Mouse (Mus musculus) 416B (cell line): Measurements from ENCODE around the gene Lrrk1.

Source experiments
- DNase-seq: peaks from one replicate; pipeline ENCODE4 v3.0.0; 2011; ENCODE audit warnings: low read depth

Lrrk1 gene

DNA sequence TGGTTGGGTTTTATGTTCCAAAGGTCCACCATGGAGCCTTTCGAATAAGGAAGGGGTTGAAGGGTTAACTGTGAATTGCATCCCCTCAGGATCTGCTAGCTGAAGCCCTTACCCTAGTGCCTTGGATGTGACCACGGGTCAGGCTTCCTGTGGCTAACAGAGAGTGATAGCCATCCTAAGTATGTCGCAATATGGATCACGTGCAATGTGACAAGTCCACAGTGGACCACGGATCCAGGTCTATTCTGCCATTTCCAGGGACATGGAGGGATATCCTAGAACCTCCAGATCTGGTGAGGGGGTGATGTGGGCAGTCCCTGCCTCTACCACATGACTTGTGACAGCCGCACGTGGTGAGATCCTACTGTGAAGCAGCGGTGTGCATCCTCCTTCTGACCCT is 133.2 kb downstream of the Lrrk1 start:
- peak; percentile 69 for DNase-seq

DNA sequence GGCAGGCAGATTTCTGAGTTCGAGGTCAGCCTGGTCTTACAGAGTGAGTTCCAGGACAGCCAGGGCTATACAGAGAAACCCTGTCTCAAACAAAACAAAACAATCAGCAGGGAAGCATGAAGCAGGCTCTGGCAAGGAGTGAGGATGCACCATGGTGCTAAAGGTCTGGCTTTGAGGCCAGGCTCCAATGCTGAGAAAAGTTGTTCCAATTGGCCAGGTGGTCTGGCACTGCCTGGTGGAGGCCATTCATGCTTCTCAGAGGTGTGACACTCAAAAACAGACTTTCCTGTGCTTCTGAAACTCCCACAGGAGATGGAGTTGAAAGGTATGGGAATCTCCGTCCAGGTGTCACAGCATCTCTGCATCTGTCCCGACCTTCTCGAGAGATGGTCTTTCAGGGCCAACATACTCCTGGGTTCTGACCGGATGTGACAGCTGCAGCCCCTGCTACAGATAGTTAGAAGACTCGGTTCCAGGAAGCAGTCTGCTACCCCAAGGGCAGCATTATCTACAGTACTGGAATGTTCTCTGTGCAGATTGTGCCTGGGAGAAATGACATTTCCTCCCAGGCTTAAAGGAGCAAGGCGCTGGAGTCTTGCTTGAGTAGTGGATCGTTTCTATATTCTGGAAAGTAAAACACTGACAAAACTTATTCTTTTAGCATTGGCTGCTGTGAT is 134.0 kb downstream of the Lrrk1 start:
- no peak for DNase-seq

- DNase-seq, result peak; percentile 82
These were observed 138.1 kb downstream of the Lrrk1 start for GRCm38 (mm10) chr7:66250030-66250429.

- no peak for DNase-seq
These were observed 138.7 kb downstream of the Lrrk1 start for GRCm38 (mm10) chr7:66249426-66249825.

DNA sequence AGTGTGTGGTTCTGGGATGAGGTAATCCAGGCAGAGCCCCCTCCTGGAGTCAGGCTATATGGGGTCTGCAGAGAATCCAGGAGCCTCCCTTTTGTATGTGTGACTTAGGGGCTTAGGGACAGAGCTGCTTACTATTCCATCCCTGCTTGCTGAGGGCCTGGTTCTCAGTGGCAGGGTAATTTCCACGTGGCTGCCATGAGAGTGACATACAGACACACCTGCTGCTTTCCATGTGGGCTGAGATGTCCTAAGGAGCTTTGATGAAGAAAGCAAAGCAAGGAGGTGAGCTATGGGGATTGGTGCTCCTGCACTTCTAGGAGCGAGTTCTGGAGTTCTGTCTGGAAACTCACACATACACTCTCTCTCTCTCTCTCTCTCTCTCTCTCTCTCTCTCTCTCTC is 139.1 kb downstream of the Lrrk1 start:
- DNase-seq, result no peak

- DNase-seq, result no peak
These were observed 139.9 kb downstream of the Lrrk1 start for GRCm38 (mm10) chr7:66248270-66248669.

DNA sequence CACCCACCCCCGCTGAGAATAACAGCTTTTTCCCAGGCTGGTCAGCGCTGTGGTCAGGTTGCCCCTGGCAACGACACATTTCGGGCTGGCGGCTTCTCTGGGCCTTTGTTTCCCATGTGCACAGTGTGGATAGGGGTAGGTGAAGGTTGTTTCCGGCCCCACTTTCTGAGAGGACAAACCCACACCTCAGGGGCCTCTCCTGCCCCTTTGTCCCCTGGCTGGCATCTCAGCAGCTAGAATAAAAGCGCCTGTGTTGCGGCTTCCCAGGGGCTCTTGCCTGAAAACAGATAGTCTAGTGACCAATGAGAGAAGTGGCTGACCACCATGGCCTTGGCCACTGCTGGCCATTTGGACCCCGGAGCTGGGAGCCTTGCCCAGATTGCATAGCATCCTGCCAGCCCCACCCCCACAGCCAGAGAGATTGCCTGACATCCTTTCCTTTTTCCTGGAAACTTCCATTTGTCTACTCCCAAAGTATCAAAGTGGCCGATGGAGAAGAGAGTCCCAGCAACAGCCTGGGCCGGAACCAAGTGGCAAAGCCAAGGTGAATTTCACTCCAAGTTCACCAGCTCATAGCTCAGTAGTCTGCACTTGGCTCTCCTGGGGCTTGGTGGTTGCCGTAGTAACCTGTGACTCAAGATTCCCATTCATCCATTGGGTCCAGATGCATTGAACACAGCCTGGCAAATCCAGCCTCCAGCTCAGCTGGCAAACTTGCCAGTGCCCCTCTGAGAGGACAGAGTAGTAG is 140.7 kb downstream of the Lrrk1 start:
- no peak for DNase-seq

DNA sequence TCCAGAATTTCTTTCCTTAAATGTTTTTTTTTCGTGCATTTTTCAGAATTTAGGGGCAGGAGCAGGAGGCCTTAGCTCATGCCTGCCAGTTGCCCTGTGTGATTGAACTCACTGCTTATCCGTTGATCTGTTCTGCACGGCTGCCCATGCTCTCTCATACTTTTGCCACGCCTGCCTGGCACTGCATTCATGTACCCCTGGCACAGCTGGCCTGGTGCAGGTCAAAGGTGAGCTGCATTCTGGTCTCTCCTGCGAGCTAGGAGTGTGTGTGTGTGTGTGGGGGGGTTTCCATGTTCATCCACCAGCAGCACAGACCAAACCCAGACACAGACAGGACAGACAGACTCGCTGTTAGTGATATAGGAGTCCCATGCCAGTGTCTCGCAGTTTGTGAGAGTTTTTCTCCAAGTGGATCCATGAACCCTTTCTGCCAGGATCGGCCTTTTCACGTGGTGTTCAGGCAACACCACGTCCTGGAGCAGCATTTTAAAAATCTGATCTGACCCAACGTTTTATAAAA is 141.4 kb downstream of the Lrrk1 start:
- DNase-seq, result no peak

- no peak for DNase-seq
These were observed 142.5 kb downstream of the Lrrk1 start for GRCm38 (mm10) chr7:66245646-66246045.

- no peak for DNase-seq
These were observed 144.3 kb downstream of the Lrrk1 start for GRCm38 (mm10) chr7:66243766-66244325.

DNA sequence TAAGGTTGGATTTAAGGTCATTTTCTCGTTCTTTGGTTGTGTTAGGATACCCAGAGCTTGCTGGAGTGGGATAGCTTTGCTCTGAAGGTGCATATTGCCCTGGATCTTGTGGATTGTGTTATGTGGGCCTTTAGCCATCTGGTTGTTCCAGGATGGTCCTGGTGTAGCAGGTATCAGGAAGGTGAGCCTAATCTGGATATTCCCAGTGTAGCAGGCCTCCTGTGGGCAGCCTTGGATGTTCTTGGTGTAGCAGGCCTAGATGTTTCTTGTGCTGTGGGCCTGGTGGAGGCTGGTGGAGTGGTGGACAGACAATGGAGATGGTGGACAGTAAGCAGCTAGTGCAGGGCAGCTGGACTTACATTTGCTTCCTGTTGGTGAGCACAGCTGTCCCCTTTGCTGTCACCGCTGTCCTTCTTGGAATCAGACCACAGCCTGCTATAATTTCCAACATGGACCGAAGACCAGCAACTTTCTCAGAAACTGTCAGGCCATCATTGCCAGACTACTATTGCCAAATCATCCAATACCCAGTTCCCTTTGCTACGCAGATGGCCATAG is 146.2 kb downstream of the Lrrk1 start:
- no peak for DNase-seq

DNA sequence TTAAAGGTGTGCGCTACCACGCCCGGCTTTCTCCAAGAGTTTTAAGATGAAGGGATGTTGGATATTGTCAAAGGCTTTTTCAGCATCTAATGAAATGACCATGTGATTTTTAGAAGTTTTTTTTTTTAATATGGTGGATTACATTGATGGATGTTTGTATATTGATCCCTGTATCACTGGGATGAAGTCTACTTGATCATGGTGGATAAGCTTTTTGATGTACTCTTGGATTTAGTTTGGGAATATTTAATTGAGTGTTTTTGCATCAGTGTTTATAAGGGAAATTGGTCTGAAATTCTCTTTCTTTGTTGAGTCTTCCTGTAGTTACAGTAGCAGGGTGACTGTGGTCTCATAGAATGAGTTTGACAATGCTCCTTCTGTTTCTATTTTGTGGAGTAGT is 150.0 kb downstream of the Lrrk1 start:
- DNase-seq, result no peak

DNA sequence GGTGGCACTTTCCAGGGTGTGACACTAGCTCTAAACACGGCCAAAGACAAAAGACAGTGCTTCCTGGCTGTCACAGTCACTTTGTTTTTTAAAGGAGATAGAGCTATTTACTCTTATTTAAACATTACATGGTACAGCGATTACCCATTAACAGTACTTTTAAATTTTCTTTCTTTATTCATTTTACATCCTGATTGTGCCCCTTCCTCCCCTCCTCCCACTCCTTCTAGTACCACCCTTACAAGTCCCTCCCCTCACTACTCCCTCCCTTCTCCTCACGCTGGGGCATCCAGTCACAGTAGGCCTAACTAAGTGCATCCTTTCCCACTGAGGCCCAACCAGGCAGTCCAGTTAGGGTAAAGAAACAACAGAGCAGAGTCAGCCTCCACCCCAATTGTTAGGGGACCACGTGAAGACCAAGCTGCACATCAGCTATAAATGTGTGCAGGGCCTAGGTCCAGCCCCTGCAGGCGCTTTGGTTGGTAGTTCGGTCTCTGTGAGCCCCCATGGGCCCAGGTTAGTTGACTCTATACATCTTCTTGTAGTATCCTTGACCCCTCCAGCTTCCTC is 154.1 kb downstream of the Lrrk1 start:
- no peak for DNase-seq

DNA sequence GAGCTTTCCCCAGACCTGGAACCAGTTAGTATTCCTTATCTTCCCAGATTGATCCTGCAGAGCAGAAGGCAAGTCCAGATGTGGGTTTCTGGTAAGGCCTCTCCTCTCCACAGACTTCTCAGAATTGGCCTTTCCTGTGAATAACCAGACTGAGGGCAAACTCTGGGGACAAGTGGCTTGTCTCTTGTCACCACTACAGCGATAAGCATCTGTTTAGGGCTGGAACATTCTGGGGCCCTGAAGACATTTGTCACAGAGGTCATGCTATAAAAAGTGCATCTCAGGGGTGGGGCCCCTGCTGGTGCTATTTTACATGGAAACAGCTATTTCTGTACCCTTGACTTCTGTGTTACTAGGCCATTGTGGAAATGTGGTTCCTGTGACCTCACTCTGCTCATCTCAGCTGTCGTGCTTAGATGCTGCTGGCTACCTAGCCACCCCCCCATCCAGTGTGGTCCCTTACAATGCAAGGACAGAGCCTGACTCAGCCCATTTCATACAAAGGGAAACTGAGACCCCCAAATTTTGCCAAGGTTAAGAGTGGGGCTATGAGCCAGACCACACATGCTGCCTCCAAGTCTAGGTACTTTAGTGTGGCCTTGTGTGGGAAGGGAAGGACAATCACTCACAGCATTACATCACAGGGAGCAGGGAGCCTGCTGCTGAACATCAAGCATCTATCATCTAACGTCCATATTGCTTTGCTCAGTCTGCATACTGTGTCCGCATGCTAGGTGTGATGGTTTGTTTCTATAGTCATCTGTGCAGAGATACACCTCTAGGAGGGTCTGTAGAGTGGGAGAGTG is 154.8 kb downstream of the Lrrk1 start:
- peak; percentile 98 for DNase-seq

- no peak for DNase-seq
These were observed 156.3 kb downstream of the Lrrk1 start for GRCm38 (mm10) chr7:66231861-66232260.

- DNase-seq, result no peak
These were observed 157.3 kb downstream of the Lrrk1 start for GRCm38 (mm10) chr7:66230638-66231550.

GRCm38 (mm10) chr7:66230246-66230637 is 157.9 kb downstream of the Lrrk1 start:
- DNase-seq, result peak; percentile 53

GRCm38 (mm10) chr7:66229433-66229832 is 158.7 kb downstream of the Lrrk1 start:
- DNase-seq, result no peak

DNA sequence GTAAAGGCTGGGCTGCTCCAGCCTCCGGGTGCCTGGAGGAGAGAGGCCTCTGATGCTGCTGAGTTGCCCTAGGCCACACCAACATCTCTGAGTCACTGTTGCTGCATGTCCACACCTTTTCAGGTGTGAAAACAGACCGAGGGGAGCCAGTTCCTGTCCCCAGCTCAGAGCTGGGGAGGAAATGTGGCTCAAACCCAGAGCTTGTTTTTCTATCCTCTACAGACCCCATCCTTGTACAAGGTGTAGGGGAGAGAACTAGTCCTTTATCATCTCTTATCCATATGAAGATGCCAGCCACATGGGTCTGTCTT is 159.6 kb downstream of the Lrrk1 start:
- DNase-seq, result no peak

- no peak for DNase-seq
These were observed 160.1 kb downstream of the Lrrk1 start for GRCm38 (mm10) chr7:66227814-66228609.
